Mouse (Mus musculus) thymus, postnatal 0 days (tissue): Measurements from ENCODE around the gene Aicda. TPM values are rescaled to one million over a fixed set of nuclear protein-coding genes. Genes with fewer than 3 reads are reported as not detected.
"Not testable (repeated sequence)": the region's sequence is repeated elsewhere in the genome, so short reads cannot be mapped to it uniquely, and the experiment has no call there.

Source experiments
- DNase-seq: peaks from one replicate; pipeline ENCODE4 v3.0.0-alpha.2; 2015; ENCODE audit warnings: low spot score
- polyA plus RNA-seq: library from polyadenylated mRNA; unstranded; fragments of >200 nt; fragmentation: Nextera tagmentation; extraction: Ambion mirVana; gene quantifications from 2 replicates; pipeline ENCODE4 v1.2.1, GENCODE M21; 2015

The Aicda gene
- polyA plus RNA-seq, result 0.18 and 0.25 TPM in 2 replicates

DNA sequence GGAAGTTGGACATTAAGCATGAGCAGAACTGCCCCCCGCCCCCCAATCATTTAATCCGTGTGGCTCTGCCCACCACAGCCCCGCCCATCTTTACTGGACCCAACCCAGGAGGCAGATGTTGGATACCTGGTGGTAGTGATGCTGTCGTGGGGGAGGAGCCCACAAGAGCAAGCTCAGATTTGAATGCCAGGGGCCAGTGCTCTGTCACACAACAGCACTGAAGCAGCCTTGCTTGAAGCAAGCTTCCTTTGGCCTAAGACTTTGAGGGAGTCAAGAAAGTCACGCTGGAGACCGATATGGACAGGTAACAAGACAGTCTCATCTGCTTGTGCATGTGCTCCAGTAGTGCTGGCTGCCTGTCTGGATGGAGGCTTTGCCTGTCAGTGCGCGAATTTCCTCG lies at the start of gene Aicda:
TSS of gene Aicda (plus strand) at position 196 of the 400 bp plus-strand sequence.
- DNase-seq, result no peak

GRCm38 (mm10) chr6:122505041-122505440 lies 48.6 kb upstream of the Aicda start:
- DNase-seq, result no peak

GRCm38 (mm10) chr6:122505545-122505944 lies 48.1 kb upstream of the Aicda start, which contains the start of gene Mfap5:
Gene Mfap5, plus strand, starts transcription at chr6:122505845.
- DNase-seq, result no peak

GRCm38 (mm10) chr6:122508494-122508893 lies 45.1 kb upstream of the Aicda start:
- no peak for DNase-seq

DNA sequence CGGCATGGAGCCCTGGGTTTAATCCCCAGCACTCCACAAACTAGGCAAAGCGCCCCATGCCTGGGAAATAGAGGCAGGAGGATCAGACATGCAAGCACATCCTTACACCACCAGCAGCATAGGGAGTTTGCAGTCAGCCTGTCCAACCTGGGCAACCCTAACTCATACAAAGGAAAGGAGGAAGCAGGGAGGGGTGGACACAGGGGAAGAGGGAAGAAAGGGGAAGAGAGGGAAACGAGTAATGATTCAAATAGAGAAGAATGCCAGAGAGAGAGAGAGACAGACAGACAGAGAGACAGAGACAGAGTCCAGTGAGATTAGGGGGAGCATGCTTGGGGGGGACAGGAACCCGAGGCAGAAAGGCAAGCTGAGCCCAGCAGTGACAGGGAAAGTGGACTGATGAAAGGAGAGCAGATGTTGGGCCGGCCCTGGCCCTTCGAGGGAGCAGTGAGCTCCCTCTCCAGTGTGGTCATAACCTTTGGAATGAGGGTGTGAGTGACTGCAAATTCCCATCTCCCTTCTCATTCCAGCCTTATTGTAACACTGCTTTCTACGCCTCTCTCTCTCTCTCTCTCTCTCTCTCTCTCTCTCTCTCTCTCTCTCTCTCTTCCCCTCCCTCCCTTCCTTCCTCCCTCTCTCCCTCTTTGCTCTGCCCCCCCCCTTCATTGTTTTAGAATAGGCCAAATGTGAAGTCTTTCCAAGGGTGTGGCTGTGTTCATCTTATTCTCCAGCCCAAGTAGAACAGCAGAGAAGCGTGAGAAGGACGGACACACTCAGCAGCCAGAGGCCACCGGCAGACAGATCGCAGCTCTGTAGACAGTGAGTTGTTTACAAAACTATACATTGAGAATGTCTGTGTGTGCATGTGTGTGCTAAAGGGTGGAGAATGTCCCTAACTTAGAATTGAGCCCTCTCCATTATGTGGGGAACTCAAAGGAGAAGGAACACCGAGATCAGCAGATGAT lies 40.4 kb upstream of the Aicda start:
- no peak for DNase-seq

- DNase-seq, result no peak
Measured at GRCm38 (mm10) chr6:122514312-122514711, 39.3 kb upstream of the Aicda start.

DNA sequence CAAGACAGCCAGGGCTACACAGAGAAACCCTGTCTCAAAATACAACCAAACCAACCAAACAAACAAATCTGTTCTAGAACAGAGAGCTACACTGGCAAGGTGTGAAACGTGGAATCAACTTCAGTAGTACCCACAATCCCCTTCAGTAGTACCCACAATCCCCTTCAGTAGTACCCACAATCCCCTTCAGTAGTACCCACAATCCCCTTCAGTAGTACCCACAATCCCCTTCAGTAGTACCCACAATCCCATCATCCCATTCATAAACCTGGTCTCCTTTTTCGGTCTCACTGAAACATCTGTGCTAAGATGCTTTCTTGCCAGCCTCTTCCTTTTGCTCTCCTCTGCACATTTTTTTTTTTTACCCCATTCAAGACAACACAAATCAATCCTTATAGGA lies 37.8 kb upstream of the Aicda start:
- not testable (repeated sequence) for DNase-seq

GRCm38 (mm10) chr6:122517668-122518067 lies 35.9 kb upstream of the Aicda start:
- DNase-seq, result no peak

DNA sequence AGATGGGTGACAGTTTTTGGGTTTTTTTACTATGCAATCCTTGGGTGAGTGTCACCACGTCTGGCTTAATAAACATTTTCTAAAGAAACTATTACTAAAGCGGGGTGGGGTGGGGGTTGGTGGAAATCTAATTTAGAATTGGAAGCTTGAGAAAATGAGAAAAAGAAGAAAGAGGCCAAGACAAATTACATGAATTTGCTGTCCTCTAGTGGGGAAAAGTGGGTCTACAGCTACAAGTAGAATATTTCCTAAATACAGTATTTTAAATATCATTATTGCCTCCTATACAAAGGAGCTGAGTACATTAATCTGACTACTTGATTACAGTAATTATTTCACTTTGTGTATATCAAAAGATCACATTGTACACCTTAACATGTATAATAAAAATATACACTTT lies 34.2 kb upstream of the Aicda start:
- peak; percentile 21 for DNase-seq

- DNase-seq, result peak; percentile 27
Measured at GRCm38 (mm10) chr6:122522595-122522994, 31.0 kb upstream of the Aicda start.

DNA sequence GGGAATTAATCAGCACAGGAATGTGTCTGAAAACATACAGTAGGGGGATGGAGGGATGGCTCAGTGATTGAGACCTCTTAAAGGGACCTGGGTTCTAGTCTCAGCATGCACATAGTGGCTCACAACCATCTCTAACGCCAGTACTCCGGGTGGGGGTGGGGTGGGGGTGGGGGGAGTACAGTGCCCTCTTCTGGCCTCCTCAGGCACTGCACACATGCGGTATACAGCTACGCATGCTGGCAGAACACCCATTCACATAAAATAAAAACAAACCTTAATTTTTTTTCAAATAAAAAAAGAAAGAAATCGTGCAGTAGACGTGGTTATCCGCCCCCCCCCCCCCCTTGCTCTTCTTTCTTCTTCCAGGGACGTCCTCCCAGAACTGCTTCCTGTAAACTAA lies 30.3 kb upstream of the Aicda start:
- DNase-seq, result no peak

- DNase-seq, result peak; percentile 26
Measured at GRCm38 (mm10) chr6:122527596-122527995, 26.0 kb upstream of the Aicda start.

DNA sequence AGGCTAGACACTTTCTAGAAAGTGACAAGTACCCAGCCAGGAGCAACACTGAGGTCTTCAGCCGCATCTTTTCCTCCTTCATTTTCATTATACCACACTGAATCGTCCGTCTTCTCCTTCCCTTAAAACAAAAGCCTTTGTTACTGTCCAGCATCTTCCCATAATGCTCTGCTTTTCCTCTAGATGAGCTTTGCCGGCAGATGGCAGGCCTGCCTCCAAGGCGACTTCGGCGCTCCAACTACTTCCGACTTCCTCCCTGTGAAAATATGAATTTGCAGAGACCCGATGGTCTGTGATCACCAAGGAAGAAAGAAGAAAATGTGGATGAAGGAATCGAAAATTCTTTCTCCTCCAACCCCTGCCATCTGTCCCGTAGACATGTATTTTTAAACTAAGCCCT lies 25.5 kb upstream of the Aicda start:
- no peak for DNase-seq

DNA sequence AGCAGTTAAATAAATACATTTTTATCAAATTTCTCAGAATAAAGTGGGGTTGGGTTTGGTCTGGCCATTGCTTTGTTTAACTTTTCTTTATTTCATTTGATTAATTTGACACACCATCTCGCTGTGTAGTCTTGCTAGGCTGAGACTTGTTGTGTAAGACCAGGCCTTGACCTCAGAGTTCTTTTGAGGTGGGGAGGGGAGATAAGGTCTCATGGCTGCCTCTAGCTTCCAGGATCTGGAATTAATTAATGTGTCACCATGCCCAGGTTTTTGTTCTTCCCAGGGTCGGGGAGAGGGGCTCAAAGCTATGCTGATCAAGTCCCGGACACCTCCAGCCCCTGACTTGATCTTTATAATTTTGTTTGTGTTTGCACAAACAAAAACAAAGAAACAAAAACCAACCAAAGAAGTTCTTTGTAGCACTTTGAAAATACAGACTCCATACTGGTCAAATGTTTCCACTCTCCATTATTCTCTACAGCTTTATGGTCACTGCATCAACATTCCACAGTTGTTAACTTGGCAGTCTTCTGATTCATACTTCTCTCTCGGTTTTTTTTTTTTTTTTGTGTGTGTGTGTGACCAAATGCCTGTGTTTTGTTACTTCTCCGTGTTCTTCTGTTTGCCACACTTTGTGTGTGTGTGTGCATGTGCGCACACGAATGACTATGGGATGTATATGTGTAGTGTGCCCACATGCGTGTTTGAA lies 22.0 kb upstream of the Aicda start:
- DNase-seq, result no peak

DNA sequence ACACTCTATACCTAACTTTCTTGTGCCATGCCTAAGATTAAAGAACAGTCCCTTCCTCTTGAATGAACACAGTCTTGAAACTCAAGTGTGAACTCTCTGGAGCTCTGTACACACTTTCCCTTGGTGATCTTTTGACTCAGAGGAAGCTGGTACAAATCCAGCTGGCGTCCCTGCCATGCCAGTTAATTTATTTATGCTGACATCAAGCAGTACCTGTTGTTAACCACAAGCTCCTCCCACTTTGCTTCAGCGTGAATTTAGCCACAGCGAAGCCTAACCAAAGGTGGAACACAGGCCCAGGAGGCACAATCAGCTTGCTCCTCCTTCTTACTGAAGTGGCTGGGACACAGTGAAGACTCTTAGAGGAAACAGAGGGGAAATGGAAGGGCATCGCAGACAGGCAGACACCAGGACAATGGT lies 20.7 kb upstream of the Aicda start:
- DNase-seq, result peak; percentile 51

GRCm38 (mm10) chr6:122534032-122534431 lies 19.6 kb upstream of the Aicda start:
- no peak for DNase-seq

- no peak for DNase-seq
Measured at GRCm38 (mm10) chr6:122539564-122539963, 14.0 kb upstream of the Aicda start.

- not testable (repeated sequence) for DNase-seq
Measured at GRCm38 (mm10) chr6:122542459-122542858, 11.1 kb upstream of the Aicda start.

DNA sequence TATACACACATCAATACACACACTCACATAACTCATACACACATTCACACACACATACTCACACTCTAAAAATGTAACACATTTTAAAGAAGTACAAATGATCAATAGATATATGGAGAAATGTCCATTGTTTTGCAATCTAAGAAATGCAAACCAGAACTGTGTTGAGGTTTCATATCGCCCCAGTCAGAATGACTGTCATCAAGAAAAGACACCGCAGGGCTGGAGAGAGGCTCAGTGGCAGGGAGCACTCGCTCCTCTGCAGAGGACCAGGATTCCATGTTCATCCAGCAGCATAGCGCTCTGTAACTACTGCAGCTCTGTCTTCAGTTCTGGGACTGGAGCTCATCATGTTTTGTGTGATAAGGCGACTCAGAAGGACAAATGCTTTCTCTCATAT lies 10.0 kb upstream of the Aicda start:
- no peak for DNase-seq

- no peak for DNase-seq
Measured at GRCm38 (mm10) chr6:122544672-122545071, 8.9 kb upstream of the Aicda start.

- DNase-seq, result no peak
Measured at GRCm38 (mm10) chr6:122545289-122545882, 8.2 kb upstream of the Aicda start.

DNA sequence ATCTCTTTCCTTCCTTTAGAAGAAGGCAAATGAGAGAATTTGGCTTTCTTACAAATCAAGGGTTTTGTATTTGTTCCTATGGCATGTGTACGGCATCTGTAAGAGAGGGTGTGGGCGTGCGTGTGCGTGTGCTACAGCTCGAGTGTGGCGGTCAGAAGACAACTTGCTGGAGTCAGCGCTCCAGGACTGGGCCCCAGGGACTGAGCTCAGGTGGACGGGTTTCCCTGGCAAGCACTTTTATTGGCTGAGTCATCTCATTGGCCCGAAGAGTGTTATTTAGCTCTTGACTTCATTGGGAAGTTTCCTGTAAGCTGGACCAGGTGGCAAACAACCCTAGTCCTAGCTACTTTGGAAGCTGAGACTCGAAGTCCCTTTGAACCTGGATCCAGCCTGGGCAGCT lies 7.7 kb upstream of the Aicda start:
- DNase-seq, result no peak
